Mouse (Mus musculus) hindbrain, embryonic 12.5 days (tissue): ENCODE data around the gene Antxr1. TPM values are rescaled to one million over a fixed set of nuclear protein-coding genes. Genes with fewer than 3 reads are reported as not detected.

Source experiments
- ATAC-seq: fragments of 200-750 bp; cut with Nextera tagmentation; 2 replicates; pipeline ENCODE4 v1.8.0; 2017; ENCODE audit warnings: moderate TSS enrichment; ENCODE audit not compliant: low FRiP score
- H3K27ac ChIP-seq: fragments of 300-500 bp; sonication (generic); 2 replicates; pipeline ENCODE4 v1.5.1; 2016; ENCODE audit warnings: mild to moderate bottlenecking
- H3K27me3 ChIP-seq: fragments of 300-500 bp; sonication (generic); 2 replicates; pipeline ENCODE4 v1.6.1; 2016; ENCODE audit warnings: mild to moderate bottlenecking
- H3K36me3 ChIP-seq: fragments of 300-500 bp; sonication (generic); 2 replicates; pipeline ENCODE4 v1.6.1; 2016; ENCODE audit warnings: mild to moderate bottlenecking
- H3K4me1 ChIP-seq: fragments of 300-500 bp; sonication (generic); 2 replicates; pipeline ENCODE4 v1.6.1; 2016
- H3K4me2 ChIP-seq: fragments of 300-500 bp; sonication (generic); replicated peaks from 2 replicates; pipeline ENCODE4 v1.6.1; 2016; ENCODE audit warnings: mild to moderate bottlenecking
- H3K4me3 ChIP-seq: fragments of 300-500 bp; sonication (generic); 2 replicates; pipeline ENCODE4 v1.5.1; 2016; ENCODE audit warnings: mild to moderate bottlenecking
- H3K9ac ChIP-seq: fragments of 300-500 bp; sonication (generic); 2 replicates; pipeline ENCODE4 v1.6.1; 2016; ENCODE audit warnings: mild to moderate bottlenecking, moderate library complexity
- H3K9me3 ChIP-seq: fragments of 300-500 bp; sonication (generic); replicated peaks from 2 replicates; pipeline ENCODE4 v1.6.1; 2016; ENCODE audit warnings: mild to moderate bottlenecking
- WGBS: fragments of 180-500 bp; shearing (Covaris S2); methylation state at CpG from one replicate; pipeline ENCODE4 v1.1.7; 2016; 5-methylcytosine and 5-hydroxymethylcytosine counted together
- polyA plus RNA-seq: library from polyadenylated mRNA; unstranded; fragments of >200 nt; fragmentation: Nextera tagmentation; extraction: Ambion mirVana; gene quantifications from 2 replicates; pipeline ENCODE4 v1.2.1, GENCODE M21; 2016

Gene Antxr1
- polyA plus RNA-seq, 1 experiment from 2014 or later: 5.0 TPM

- Histone ChIP-seq H3K4me3 (no peak overlapping the region), H3K9me3 (0 out of 2 replicates have a peak, but pooled peaks cover 3% of the 10 kb centered on the region), H3K9ac (no peak overlapping the region), H3K36me3 (peaks cover 4% of the 10 kb centered on the region; the same call in 1 of the 2 replicates), H3K4me1 (0 out of 2 replicates have a peak, but pooled peaks cover 4% of the 10 kb centered on the region), H3K4me2 (no peak overlapping the region), H3K27me3 (no peaks in the 10 kb centered on the region), H3K27ac (no peak overlapping the region)
- 89% methylated on average over 4 of the region's 4 CpGs for WGBS
- ATAC-seq: no peak
Observed at GRCm38 (mm10) chr6:87206790-87207189, 128.8 kb downstream of the Antxr1 start.

GRCm38 (mm10) chr6:87203467-87203866 lies 132.2 kb downstream of the Antxr1 start:
- Histone ChIP-seq H3K36me3 (no peaks in the 10 kb centered on the region), H3K4me1 (0 out of 2 replicates have a peak, but pooled peaks cover 4% of the 10 kb centered on the region), H3K9ac (no peak overlapping the region), H3K27me3 (no peaks in the 10 kb centered on the region), H3K9me3 (no peaks in the 10 kb centered on the region), H3K4me2 (no peak overlapping the region), H3K4me3 (no peak overlapping the region), H3K27ac (no peak overlapping the region)
- no peak for ATAC-seq
- 76% methylated on average over 4 of the region's 4 CpGs for WGBS

GRCm38 (mm10) chr6:87203065-87203464 lies 132.6 kb downstream of the Antxr1 start:
- Histone ChIP-seq H3K36me3 (no peaks in the 10 kb centered on the region), H3K4me2 (no peak overlapping the region), H3K9ac (no peak overlapping the region), H3K27me3 (no peaks in the 10 kb centered on the region), H3K27ac (no peak overlapping the region), H3K4me3 (no peak overlapping the region), H3K4me1 (0 out of 2 replicates have a peak, but pooled peaks cover 4% of the 10 kb centered on the region), H3K9me3 (no peaks in the 10 kb centered on the region)
- no peak for ATAC-seq
- 82% methylated on average over 2 of the region's 2 CpGs for WGBS

GRCm38 (mm10) chr6:87202048-87202605 lies 133.5 kb downstream of the Antxr1 start:
- H3K27me3 ChIP-seq: no peaks in the 10 kb centered on the region
- H3K36me3 ChIP-seq: no peaks in the 10 kb centered on the region
- no peak for ATAC-seq
- no peak overlapping the region for H3K4me3 ChIP-seq
- no peak overlapping the region for H3K9ac ChIP-seq
- WGBS: 82% methylated on average over 13 of the region's 13 CpGs
- no peak overlapping the region for H3K27ac ChIP-seq
- no peaks in the 10 kb centered on the region for H3K9me3 ChIP-seq
- H3K4me2 ChIP-seq: no peak overlapping the region
- H3K4me1 ChIP-seq: 0 out of 2 replicates have a peak, but pooled peaks cover 4% of the 10 kb centered on the region

GRCm38 (mm10) chr6:87189755-87190154 lies 145.9 kb downstream of the Antxr1 start:
- no peak overlapping the region for H3K4me2 ChIP-seq
- no peaks in the 10 kb centered on the region for H3K27me3 ChIP-seq
- no peaks in the 10 kb centered on the region for H3K36me3 ChIP-seq
- no peak overlapping the region for H3K27ac ChIP-seq
- no peak for ATAC-seq
- H3K9me3 ChIP-seq: no peaks in the 10 kb centered on the region
- no peak overlapping the region for H3K4me3 ChIP-seq
- no peak overlapping the region for H3K9ac ChIP-seq
- WGBS: 73% methylated on average over 3 of the region's 3 CpGs
- H3K4me1 ChIP-seq: no peaks in the 10 kb centered on the region

DNA sequence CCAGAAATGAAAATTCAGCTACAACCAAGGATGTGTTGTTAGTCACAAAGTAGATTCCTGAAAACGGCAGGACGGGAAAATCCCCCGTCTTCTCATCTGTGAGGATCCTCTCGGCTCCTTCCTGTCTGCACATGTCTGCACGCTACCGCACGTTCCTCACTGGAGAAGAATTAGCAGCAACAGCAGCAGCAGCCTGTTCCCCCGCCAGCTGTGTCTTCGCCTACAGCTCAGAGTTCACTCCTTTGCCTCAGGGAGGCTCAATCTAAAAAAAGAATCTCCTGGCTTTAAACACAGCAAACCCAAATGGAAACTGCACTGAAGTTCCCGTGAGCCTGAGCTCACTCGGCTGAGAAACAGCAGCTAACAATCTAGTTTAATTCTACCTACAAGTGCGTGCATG lies 148.6 kb downstream of the Antxr1 start:
- no peaks in the 10 kb centered on the region for H3K9me3 ChIP-seq
- no peaks in the 10 kb centered on the region for H3K27me3 ChIP-seq
- H3K4me1 ChIP-seq: no peaks in the 10 kb centered on the region
- no peak overlapping the region for H3K4me2 ChIP-seq
- no peak overlapping the region for H3K9ac ChIP-seq
- no peak overlapping the region for H3K27ac ChIP-seq
- H3K4me3 ChIP-seq: no peak overlapping the region
- ATAC-seq: no peak
- H3K36me3 ChIP-seq: no peaks in the 10 kb centered on the region
- WGBS: 86% methylated on average over 12 of the region's 12 CpGs

- Histone ChIP-seq H3K36me3 (no peaks in the 10 kb centered on the region), H3K9ac (no peak overlapping the region), H3K9me3 (no peaks in the 10 kb centered on the region), H3K27ac (no peak overlapping the region), H3K4me3 (no peak overlapping the region), H3K4me2 (no peak overlapping the region), H3K27me3 (no peaks in the 10 kb centered on the region), H3K4me1 (no peaks in the 10 kb centered on the region)
- 87% methylated on average over 3 of the region's 3 CpGs for WGBS
- no peak for ATAC-seq
Observed at GRCm38 (mm10) chr6:87184418-87184817, 151.2 kb downstream of the Antxr1 start.

GRCm38 (mm10) chr6:87183981-87184380 lies 151.6 kb downstream of the Antxr1 start:
- WGBS: 84% methylated on average over 11 of the region's 11 CpGs
- H3K27ac ChIP-seq: no peak overlapping the region
- no peaks in the 10 kb centered on the region for H3K4me1 ChIP-seq

DNA sequence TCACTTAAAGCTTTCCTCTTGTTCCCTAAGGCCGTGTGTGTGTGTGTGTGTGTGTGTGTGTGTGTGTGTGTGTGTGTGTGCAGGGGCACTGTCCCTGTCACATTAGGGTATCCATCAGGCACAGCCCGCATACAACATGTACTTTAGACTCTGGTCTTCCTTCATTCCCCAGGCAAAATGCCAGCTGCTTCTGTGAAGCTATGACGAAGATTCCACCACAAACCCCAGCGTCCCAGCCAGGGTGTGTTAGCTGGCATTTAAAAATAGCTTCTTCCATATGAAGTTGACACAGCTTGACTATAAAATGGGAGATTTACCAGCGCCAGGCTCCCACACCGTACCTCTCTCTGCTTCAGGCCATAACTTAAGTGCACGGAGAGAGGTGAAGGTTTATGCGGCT lies 152.5 kb downstream of the Antxr1 start:
- Histone ChIP-seq H3K36me3 (0 out of 2 replicates have a peak, but pooled peaks cover 3% of the 10 kb centered on the region), H3K27me3 (no peaks in the 10 kb centered on the region), H3K4me3 (no peak overlapping the region), H3K27ac (no peak overlapping the region), H3K4me2 (no peak overlapping the region), H3K4me1 (no peaks in the 10 kb centered on the region), H3K9me3 (no peaks in the 10 kb centered on the region), H3K9ac (no peak overlapping the region)
- WGBS: 82% methylated on average over 8 of the region's 8 CpGs
- ATAC-seq: no peak

More at GRCm38 (mm10) chr6:87183981-87184380, 151.6 kb downstream of the Antxr1 start:
- no peak for ATAC-seq
- no peaks in the 10 kb centered on the region for H3K27me3 ChIP-seq
- no peak overlapping the region for H3K9ac ChIP-seq
- H3K4me2 ChIP-seq: no peak overlapping the region
- H3K4me3 ChIP-seq: no peak overlapping the region
- H3K9me3 ChIP-seq: no peaks in the 10 kb centered on the region
- no peaks in the 10 kb centered on the region for H3K36me3 ChIP-seq

DNA sequence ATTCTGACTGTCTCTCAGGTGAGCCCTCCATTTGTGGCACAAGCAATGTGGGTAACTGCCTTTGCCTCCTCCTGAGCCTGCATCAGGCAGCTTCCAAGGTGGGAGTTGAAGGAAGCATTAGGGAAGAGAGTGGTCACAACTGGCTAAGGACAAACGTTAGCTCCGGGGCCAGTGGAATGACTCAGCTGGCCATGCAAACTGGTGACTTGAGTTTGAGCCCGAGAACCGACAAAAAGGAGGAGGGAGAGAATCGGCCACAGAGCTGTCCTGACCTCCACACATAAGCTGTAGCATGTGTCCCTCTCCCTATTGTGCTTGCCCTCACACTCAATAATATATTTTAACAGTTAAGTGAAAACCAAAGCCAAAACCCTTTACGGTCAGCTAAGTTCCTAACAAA lies 152.9 kb downstream of the Antxr1 start:
- Histone ChIP-seq H3K27ac (no peak overlapping the region), H3K27me3 (no peaks in the 10 kb centered on the region), H3K36me3 (0 out of 2 replicates have a peak, but pooled peaks cover 3% of the 10 kb centered on the region), H3K9me3 (no peaks in the 10 kb centered on the region), H3K4me2 (no peak overlapping the region), H3K9ac (no peak overlapping the region), H3K4me1 (no peaks in the 10 kb centered on the region), H3K4me3 (no peak overlapping the region)
- 82% methylated on average over 6 of the region's 6 CpGs for WGBS
- ATAC-seq: no peak

GRCm38 (mm10) chr6:87171461-87171860 lies 164.2 kb downstream of the Antxr1 start:
- Histone ChIP-seq H3K9me3 (no peaks in the 10 kb centered on the region), H3K27ac (no peak overlapping the region), H3K27me3 (no peaks in the 10 kb centered on the region), H3K36me3 (no peaks in the 10 kb centered on the region; the same call in 1 of the 2 replicates), H3K4me3 (no peak overlapping the region), H3K4me2 (no peak overlapping the region), H3K4me1 (no peaks in the 10 kb centered on the region), H3K9ac (no peak overlapping the region)
- no peak for ATAC-seq
- WGBS: 80% methylated on average over 3 of the region's 3 CpGs

GRCm38 (mm10) chr6:87170875-87171274 lies 164.7 kb downstream of the Antxr1 start:
- Histone ChIP-seq H3K4me3 (no peak overlapping the region), H3K9me3 (no peaks in the 10 kb centered on the region), H3K36me3 (no peaks in the 10 kb centered on the region; the same call in 1 of the 2 replicates), H3K4me1 (no peaks in the 10 kb centered on the region), H3K27me3 (no peaks in the 10 kb centered on the region), H3K4me2 (no peak overlapping the region), H3K27ac (no peak overlapping the region), H3K9ac (no peak overlapping the region)
- whole genome bisulfite sequencing: 92% methylated on average over 6 of the region's 6 CpGs
- ATAC-seq: no peak

- Histone ChIP-seq H3K4me2 (no peak overlapping the region), H3K27ac (no peak overlapping the region), H3K4me3 (no peak overlapping the region), H3K4me1 (no peaks in the 10 kb centered on the region), H3K9ac (no peak overlapping the region), H3K27me3 (no peaks in the 10 kb centered on the region), H3K36me3 (no peaks in the 10 kb centered on the region), H3K9me3 (no peaks in the 10 kb centered on the region)
- 92% methylated on average over 6 of the region's 6 CpGs for WGBS
- ATAC-seq: no peak
Observed at GRCm38 (mm10) chr6:87170277-87170676, 165.3 kb downstream of the Antxr1 start.
